Mouse (Mus musculus): ENCODE data around the gene Cyb5d1. TPM values are rescaled to one million over a fixed set of nuclear protein-coding genes. Genes with fewer than 3 reads are reported as not detected.

Gene Cyb5d1
- total RNA-seq, 2 experiments from 2014 or later = 18.8 to 22.3 TPM

GRCm38 (mm10) chr11:69379600-69379999 is 15.8 kb downstream of the Cyb5d1 start:
- no peak for DNase-seq

GRCm38 (mm10) chr11:69377766-69378165 is 17.7 kb downstream of the Cyb5d1 start:
- no peak for DNase-seq

GRCm38 (mm10) chr11:69375646-69376045 is 19.8 kb downstream of the Cyb5d1 start:
- DNase-seq = no peak

- DNase-seq = no peak
Measured at GRCm38 (mm10) chr11:69373223-69373965, 22.0 kb downstream of the Cyb5d1 start.

- no peak for DNase-seq
Measured at GRCm38 (mm10) chr11:69372780-69373170, 22.7 kb downstream of the Cyb5d1 start.

- DNase-seq = no peak
Measured at GRCm38 (mm10) chr11:69372056-69372779, 23.2 kb downstream of the Cyb5d1 start.

- no peak for DNase-seq
Measured at GRCm38 (mm10) chr11:69371601-69372000, 23.8 kb downstream of the Cyb5d1 start.

GRCm38 (mm10) chr11:69370817-69371215 is 24.6 kb downstream of the Cyb5d1 start:
- no peak for DNase-seq

GRCm38 (mm10) chr11:69369990-69370816 is 25.2 kb downstream of the Cyb5d1 start:
- DNase-seq = no peak

GRCm38 (mm10) chr11:69369215-69369989 is 26.0 kb downstream of the Cyb5d1 start, which contains the start of gene Chd3:
Gene Chd3 (minus strand): TSS chr11:69369406.
- DNase-seq = no peak

GRCm38 (mm10) chr11:69368356-69369214 is 26.8 kb downstream of the Cyb5d1 start:
- peak; percentile 46 for DNase-seq

- no peak for DNase-seq
Measured at GRCm38 (mm10) chr11:69367616-69368355, 27.6 kb downstream of the Cyb5d1 start.

GRCm38 (mm10) chr11:69366855-69367615 is 28.4 kb downstream of the Cyb5d1 start:
- no peak for DNase-seq

- DNase-seq = peak; percentile 96
Measured at GRCm38 (mm10) chr11:69366157-69366854, 29.1 kb downstream of the Cyb5d1 start.

GRCm38 (mm10) chr11:69365722-69366121 is 29.7 kb downstream of the Cyb5d1 start:
- DNase-seq = peak; percentile 41

- peak; percentile 99 for DNase-seq
Measured at GRCm38 (mm10) chr11:69364910-69365309, 30.5 kb downstream of the Cyb5d1 start.

GRCm38 (mm10) chr11:69364376-69364775 is 31.1 kb downstream of the Cyb5d1 start:
- no peak for DNase-seq

GRCm38 (mm10) chr11:69362479-69362878 is 33.0 kb downstream of the Cyb5d1 start:
- DNase-seq = no peak

GRCm38 (mm10) chr11:69362021-69362420 is 33.4 kb downstream of the Cyb5d1 start:
- DNase-seq = no peak
